Mouse (Mus musculus) heart, embryonic 10.5 days (tissue): Measurements from ENCODE around the gene 1700011L22Rik. TPM values are rescaled to one million over a fixed set of nuclear protein-coding genes. Genes with fewer than 3 reads are reported as not detected.

Experiments
- DNase-seq: peaks from one replicate; pipeline ENCODE4 v3.0.0-alpha.2; 2017; ENCODE audit warnings: low spot score
- H3K27ac ChIP-seq: fragments of 300-500 bp; sonication (generic); 2 replicates; pipeline ENCODE4 v1.5.1; 2016; ENCODE audit warnings: mild to moderate bottlenecking
- H3K27me3 ChIP-seq: fragments of 300-500 bp; sonication (generic); 2 replicates; pipeline ENCODE4 v1.6.1; 2016; ENCODE audit warnings: mild to moderate bottlenecking; ENCODE audit not compliant: poor library complexity, insufficient read depth, severe bottlenecking
- H3K36me3 ChIP-seq: fragments of 300-500 bp; sonication (generic); 2 replicates; pipeline ENCODE4 v1.6.1; 2016; ENCODE audit warnings: mild to moderate bottlenecking, moderate library complexity
- H3K4me1 ChIP-seq: fragments of 300-500 bp; sonication (generic); 2 replicates; pipeline ENCODE4 v1.6.1; 2016; ENCODE audit warnings: mild to moderate bottlenecking
- H3K4me3 ChIP-seq: fragments of 300-500 bp; sonication (generic); 2 replicates; pipeline ENCODE4 v1.5.1; 2016; ENCODE audit warnings: mild to moderate bottlenecking, moderate library complexity
- H3K9me3 ChIP-seq: fragments of 300-500 bp; sonication (generic); 2 replicates; pipeline ENCODE4 v1.6.1; 2016; ENCODE audit warnings: mild to moderate bottlenecking, moderate library complexity
- WGBS: fragments of 180-500 bp; shearing (Covaris S2); methylation state at CpG from one replicate; pipeline ENCODE4 v1.1.7; 2016; 5-methylcytosine and 5-hydroxymethylcytosine counted together
- polyA plus RNA-seq: library from polyadenylated mRNA; unstranded; fragments of >200 nt; fragmentation: Nextera tagmentation; extraction: Ambion mirVana; gene quantifications from 2 replicates; pipeline ENCODE4 v1.2.1, GENCODE M21; 2016

Gene 1700011L22Rik
- polyA plus RNA-seq, 1 experiment from 2014 or later = not detected

DNA sequence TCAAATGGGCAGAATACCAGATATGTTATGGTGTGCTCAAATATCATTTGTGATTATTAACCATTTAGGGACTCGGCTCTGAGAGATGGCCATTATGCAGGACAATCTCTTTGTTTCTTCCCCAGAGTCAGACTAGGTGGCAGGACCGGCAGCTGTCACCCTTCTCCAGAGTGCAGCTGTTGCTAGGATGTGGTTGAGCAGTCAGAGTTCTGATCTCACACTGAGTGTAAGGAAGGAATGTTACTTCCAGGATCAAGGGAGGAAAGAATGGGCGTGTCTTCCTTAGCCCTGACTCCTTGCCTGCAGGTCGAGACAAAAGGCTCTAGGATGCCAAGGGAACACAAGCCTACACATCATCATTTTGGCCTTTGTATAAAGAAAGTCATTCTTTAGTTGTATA, 21.2 kb downstream of the 1700011L22Rik start:
- Histone ChIP-seq H3K27ac (no peak overlapping the region), H3K4me3 (no peak overlapping the region), H3K36me3 (no peaks in the 10 kb centered on the region), H3K9me3 (no peaks in the 10 kb centered on the region), H3K4me1 (peaks cover 8% of the 10 kb centered on the region; the same call in 1 of the 2 replicates), H3K27me3 (no peaks in the 10 kb centered on the region)
- DNase-seq = no peak
- 76% methylated on average over 4 of the region's 4 CpGs for WGBS

DNA sequence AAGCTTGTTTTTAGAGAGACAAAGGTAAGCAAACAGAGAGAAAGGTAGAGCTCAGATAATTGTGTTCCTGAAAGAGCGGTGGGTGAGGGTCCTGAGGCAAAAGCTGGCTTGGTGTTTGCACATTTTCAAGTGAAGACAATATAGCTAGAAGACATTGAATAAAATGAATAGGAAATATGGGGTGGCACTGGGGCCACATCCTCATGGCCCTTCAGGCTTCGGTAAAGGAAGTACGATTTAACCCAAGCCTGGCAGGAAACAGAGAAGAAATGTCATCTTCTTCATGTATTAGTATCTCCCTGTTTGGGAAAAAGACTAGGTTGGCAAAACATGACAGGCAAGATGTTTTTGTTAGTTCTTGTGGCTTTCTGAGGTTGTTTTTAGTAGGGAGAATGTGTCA, 22.3 kb downstream of the 1700011L22Rik start:
- Histone ChIP-seq H3K4me1 (peaks cover 9% of the 10 kb centered on the region; the same call in 1 of the 2 replicates), H3K27ac (no peak overlapping the region), H3K9me3 (no peaks in the 10 kb centered on the region), H3K4me3 (no peak overlapping the region), H3K27me3 (no peaks in the 10 kb centered on the region), H3K36me3 (no peaks in the 10 kb centered on the region)
- no peak for DNase-seq
- 79% methylated on average over 3 of the region's 3 CpGs for WGBS

DNA sequence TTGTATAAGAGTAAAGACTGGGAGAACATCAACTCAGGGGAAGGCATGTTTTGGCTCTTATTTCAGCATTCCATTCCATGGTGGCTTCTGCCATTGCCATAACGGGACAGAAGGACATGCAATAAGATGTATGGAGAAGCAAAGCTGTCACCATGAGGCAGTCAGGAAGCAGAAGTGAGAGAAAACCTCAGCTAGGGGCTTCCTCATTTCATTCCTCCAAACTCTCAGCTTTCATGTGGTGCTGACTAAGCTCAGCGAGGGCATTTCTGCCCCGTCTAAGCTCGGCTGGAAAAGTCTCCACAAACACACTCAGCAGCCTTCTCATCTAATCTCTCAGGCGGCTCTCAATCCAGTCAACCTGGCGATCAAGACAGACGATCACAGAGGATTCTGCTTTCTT, 22.8 kb downstream of the 1700011L22Rik start:
- peaks cover 9% of the 10 kb centered on the region; the same call in 1 of the 2 replicates for H3K4me1 ChIP-seq
- DNase-seq = no peak
- no peaks in the 10 kb centered on the region for H3K9me3 ChIP-seq
- H3K27ac ChIP-seq = no peak overlapping the region
- H3K4me3 ChIP-seq = no peak overlapping the region
- no peaks in the 10 kb centered on the region for H3K27me3 ChIP-seq
- 77% methylated on average over 7 of the region's 7 CpGs for WGBS
- H3K36me3 ChIP-seq = no peaks in the 10 kb centered on the region

DNA sequence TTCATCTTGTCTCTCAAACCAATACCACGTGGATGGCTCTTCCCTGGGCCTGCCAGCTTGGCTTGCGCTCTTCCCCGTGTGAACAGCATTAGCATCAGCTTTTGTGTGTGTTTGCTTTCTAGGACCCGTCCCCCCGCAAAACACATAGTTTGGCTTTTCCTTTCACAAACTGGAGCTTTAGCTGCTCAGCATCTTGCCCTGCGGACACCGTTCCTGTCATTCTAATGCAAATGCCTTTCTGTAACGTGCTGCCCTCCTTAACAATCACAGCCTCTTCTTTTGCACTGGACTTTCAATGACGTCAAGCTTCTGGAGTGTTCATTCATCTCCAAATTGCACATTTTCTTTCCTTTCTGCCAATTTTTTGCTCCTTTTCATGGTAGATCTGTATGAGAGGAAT, 24.0 kb downstream of the 1700011L22Rik start:
- H3K36me3 ChIP-seq = no peaks in the 10 kb centered on the region
- H3K4me1 ChIP-seq = peaks cover 9% of the 10 kb centered on the region; the same call in 1 of the 2 replicates
- DNase-seq = no peak
- no peaks in the 10 kb centered on the region for H3K27me3 ChIP-seq
- 86% methylated on average over 9 of the region's 9 CpGs for WGBS
- H3K9me3 ChIP-seq = no peaks in the 10 kb centered on the region
- H3K27ac ChIP-seq = no peak overlapping the region
- no peak overlapping the region for H3K4me3 ChIP-seq

DNA sequence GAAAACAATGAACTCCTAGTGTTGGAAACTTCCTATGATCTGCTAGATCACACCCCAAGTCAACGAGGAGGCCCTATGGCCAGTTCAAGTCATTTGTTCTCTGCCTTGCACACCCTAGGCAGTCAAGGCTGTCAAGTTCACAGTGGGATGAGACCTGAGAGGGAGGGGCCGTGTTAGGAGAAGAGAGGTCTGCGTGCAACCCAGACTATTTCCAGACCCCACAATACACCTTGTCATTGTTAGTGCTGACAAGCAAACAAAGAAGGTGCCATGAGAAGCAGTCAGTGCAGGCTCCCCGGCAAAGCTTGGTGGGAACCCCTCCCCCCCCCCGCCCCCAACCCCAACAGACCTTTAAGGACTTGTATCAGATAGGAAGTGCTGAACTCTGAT, 25.6 kb downstream of the 1700011L22Rik start:
- peaks cover 9% of the 10 kb centered on the region; the same call in 1 of the 2 replicates for H3K4me1 ChIP-seq
- no peaks in the 10 kb centered on the region for H3K9me3 ChIP-seq
- no peak overlapping the region for H3K27ac ChIP-seq
- no peaks in the 10 kb centered on the region for H3K36me3 ChIP-seq
- 55% methylated on average over 5 of the region's 5 CpGs for WGBS
- H3K27me3 ChIP-seq = no peaks in the 10 kb centered on the region
- no peak for DNase-seq
- no peak overlapping the region for H3K4me3 ChIP-seq

DNA sequence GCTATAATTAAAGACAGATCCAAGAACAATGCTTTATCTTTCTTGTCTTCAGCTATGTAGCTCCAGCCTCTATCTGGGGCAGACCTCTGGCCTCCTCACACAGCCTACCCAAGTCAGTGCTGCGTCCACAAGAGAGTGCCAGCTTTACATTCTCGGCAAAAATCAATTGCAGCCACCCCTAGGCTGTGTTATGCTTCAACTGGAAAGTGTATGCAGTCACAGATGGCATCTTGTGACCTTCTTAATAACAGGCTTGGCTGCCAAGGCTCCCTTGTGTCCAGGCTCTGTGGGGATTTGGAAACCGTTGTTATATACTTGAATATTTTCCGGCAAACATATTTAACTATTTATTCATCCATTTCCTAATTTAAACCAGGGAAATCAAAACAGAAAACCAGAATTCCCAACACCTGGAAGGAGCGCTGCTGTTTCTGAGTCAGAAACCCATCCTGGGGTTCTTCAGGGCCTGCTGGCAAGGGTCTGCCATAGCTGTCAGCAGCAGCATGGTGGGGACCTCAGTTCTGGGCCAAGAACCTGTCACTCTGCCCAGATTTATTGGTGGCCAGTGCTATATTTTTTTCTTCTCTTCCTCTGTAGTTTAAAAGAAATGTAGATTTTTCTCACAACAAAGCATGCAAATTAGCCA, 26.1 kb downstream of the 1700011L22Rik start:
- Histone ChIP-seq H3K36me3 (no peaks in the 10 kb centered on the region), H3K27me3 (no peaks in the 10 kb centered on the region), H3K9me3 (no peaks in the 10 kb centered on the region), H3K4me1 (peaks cover 9% of the 10 kb centered on the region; the same call in 1 of the 2 replicates), H3K27ac (no peak overlapping the region), H3K4me3 (no peak overlapping the region)
- WGBS = 73% methylated on average over 5 of the region's 5 CpGs
- no peak for DNase-seq

DNA sequence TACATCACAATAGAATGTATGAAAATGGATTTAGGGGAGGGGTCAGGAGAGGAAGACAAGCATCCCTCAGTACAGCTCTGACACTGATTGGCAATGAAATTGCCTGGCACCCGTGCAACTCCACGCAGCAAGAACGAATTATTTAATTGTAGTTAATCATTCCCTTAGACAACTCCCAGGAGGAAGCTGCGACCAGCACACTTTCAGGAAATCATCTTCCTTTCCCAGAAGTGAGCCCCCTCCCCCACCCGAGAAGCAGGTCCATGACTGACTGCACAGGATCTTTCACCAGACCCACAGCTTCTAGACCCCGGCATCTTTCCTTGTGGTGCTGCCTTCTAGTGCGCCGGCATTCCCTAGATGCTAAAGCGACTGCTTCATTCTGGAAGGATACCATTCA, 36.7 kb downstream of the 1700011L22Rik start:
- WGBS = 80% methylated on average over 9 of the region's 9 CpGs
- Histone ChIP-seq H3K4me3 (no peak overlapping the region), H3K9me3 (no peaks in the 10 kb centered on the region), H3K4me1 (peaks cover 38% of the 10 kb centered on the region), H3K27me3 (no peaks in the 10 kb centered on the region), H3K36me3 (no peaks in the 10 kb centered on the region), H3K27ac (no peak overlapping the region)
- DNase-seq = no peak

DNA sequence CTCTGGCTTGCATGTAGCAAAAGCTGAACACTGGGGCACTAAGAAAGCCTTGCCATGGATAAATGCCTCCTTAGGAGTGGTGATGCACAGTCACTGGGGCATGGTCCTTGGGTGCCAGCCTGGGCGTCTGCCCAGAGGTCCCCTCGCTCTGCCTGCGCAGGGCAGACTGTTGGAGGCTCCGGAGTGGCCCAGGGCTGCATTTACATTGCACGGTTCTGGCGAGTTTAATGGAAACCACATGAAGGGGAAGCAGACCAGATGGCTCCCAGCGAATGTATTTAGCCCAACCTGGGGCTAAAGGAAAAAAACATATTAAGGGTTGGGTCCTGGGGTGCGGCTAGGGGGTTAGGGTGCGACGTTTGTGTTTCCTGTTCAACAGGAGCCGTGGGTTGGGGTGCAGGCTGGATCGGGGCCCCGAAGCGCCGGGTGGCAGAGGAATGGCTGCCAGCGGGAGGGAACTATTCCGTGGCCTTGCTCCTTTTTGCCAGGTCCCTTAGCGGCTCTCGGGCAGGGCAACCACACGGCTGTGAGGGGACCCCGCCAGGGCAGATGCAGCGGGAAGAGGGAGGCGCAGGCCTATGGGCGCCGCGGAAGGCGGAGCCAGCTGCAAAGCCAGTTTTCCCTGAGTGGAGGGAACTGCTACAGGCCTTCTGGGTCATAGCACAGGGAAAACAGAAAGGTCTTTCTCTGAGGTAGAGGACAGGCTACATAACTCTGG, 38.6 kb downstream of the 1700011L22Rik start:
- peak; percentile 87 for DNase-seq
- H3K27ac ChIP-seq = peak overlapping the region; percentile 94
- no peaks in the 10 kb centered on the region for H3K27me3 ChIP-seq
- no peaks in the 10 kb centered on the region for H3K9me3 ChIP-seq
- H3K4me3 ChIP-seq = peak overlapping the region; percentile 59
- WGBS = 3% methylated on average over 27 of the region's 27 CpGs
- H3K4me1 ChIP-seq = peaks cover 38% of the 10 kb centered on the region
- H3K36me3 ChIP-seq = no peaks in the 10 kb centered on the region

DNA sequence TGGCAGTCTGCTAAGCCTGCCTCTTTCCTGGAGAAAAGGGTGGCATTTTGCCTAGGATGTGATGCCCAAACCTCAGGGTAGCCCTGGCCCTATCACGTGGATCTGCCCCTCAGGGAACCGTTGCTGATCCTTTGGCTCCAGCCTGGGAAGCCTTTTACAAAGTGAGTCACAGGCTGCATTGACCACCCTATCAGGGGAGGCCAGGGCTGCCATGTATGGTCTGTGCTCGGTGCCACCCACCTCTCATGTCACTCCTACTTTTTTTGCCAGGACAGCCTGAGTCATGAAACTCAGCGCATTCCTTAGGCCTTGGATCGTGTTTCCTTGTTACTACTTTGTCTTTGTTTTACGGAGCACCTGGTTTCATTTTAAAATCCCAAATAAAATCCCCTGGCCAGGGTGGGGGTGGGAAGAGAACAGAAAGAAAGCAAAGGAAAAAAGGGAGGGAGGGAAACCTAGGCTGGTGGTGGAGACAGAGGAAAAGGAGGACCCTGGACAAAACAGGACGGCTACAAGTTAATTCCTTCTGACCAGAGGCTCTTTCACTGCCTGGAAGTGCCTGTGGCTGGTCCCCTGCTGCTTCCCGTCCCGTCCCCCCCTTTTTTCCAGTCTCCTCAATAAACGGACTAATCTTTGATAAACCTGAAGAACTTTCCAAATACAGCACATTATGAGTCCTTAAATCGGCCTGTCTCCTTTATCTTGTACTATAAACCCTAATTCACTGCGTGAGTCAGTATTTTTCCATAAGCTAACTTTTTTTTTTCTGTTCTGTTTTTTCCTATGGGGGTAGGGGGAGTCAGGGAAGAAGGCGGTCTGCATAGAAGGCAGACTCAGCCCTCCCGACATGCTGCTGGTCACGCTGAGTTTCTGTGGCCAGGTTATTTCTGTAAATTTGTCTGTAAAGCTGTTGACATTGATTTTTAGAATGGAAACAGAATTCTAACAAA, 39.4 kb downstream of the 1700011L22Rik start:
- peak overlapping the region; percentile 59 for H3K4me3 ChIP-seq
- H3K36me3 ChIP-seq = no peaks in the 10 kb centered on the region
- H3K27ac ChIP-seq = peak overlapping the region; percentile 94
- no peaks in the 10 kb centered on the region for H3K27me3 ChIP-seq
- peak; percentile 84 for DNase-seq
- WGBS = 10% methylated on average over 15 of the region's 15 CpGs
- no peaks in the 10 kb centered on the region for H3K9me3 ChIP-seq
- peaks cover 38% of the 10 kb centered on the region for H3K4me1 ChIP-seq

DNA sequence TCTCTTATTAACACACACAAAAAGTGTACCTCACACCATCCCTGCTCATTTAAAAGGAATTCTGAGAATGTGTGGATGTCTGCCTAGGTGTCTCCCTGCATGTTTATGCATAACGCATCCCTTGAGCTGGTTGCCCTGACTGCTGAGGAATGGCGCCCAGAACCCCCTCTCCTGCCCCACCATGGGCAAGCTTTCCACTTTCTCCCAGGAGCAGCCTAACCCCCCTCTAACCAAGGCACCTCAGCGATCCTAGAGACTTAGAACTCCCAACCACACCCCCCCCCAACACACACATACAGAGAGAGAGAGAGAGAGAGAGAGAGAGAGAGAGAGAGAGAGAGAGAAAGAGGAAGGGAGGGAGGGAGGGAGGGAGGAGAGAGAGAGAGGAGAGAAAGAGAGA, 40.2 kb downstream of the 1700011L22Rik start:
- H3K27ac ChIP-seq = peak overlapping the region; percentile 94; the same call in 1 of the 2 replicates
- peak overlapping the region; percentile 59; the same call in 1 of the 2 replicates for H3K4me3 ChIP-seq
- no peaks in the 10 kb centered on the region for H3K27me3 ChIP-seq
- H3K9me3 ChIP-seq = no peaks in the 10 kb centered on the region
- peaks cover 37% of the 10 kb centered on the region for H3K4me1 ChIP-seq
- 44% methylated on average over 3 of the region's 3 CpGs for WGBS
- no peak for DNase-seq
- no peaks in the 10 kb centered on the region for H3K36me3 ChIP-seq

DNA sequence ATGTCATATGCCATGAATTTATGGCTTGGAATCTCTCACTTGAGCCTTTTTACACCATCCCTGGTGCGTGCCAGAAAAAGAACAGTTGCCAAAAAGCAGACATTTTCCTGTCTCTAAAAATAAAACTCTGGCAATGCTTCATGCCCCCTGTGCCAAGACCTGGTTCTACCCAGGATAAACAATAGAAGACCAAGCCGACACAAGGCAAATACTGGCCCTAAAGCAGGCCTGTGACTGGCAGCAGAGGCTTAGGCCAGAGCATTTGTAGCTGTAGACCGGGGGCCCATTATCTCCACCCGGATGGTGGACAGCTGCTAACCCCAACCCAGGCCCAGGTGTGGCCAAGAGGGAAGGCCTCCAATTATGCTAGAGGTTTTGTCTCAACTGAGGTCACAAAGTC, 41.5 kb downstream of the 1700011L22Rik start:
- Histone ChIP-seq H3K36me3 (no peaks in the 10 kb centered on the region), H3K4me1 (peaks cover 37% of the 10 kb centered on the region), H3K27me3 (no peaks in the 10 kb centered on the region), H3K27ac (0 out of 2 replicates have a peak overlapping the region, but pooled peaks have one; percentile 32), H3K4me3 (no peak overlapping the region), H3K9me3 (no peaks in the 10 kb centered on the region)
- 81% methylated on average over 4 of the region's 4 CpGs for WGBS
- no peak for DNase-seq

DNA sequence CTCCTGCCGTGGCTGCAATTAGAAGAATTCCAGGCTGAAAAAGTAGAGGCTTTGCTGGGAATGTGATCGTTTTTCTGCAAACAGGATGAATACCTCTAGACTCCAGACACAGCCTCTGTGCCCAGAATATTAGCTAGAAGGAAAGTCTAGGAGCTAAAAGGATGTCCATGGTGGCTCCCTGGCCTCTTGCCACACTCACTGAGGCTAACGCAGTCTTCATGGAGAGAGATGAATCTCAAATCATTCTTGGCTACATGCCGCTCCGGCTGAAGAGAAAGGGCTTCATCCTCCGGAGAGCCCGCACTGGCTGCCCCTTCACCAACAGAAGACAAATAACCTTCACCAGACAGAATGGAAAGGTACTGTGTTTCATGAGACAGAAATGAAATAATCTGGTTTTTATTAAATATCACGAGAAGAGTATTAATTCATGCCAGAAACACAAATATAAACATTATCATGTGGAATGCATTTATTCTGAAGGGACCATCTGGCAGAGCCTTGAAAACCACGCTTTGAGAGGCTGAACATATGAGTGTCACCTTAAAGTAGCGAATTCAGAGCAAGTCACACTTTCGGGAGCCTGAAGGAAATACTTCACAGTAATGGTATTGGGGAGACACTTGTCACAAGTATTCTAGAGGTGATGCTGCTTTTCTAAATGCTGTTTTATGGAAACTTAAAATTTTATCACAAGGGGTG, 46.8 kb downstream of the 1700011L22Rik start:
- Histone ChIP-seq H3K36me3 (no peaks in the 10 kb centered on the region), H3K4me1 (peaks cover 6% of the 10 kb centered on the region; the same call in 1 of the 2 replicates), H3K9me3 (no peaks in the 10 kb centered on the region), H3K4me3 (no peak overlapping the region), H3K27ac (no peak overlapping the region), H3K27me3 (no peaks in the 10 kb centered on the region)
- no peak for DNase-seq
- WGBS = 82% methylated on average over 11 of the region's 11 CpGs
